Mouse (Mus musculus) adipocyte (in vitro differentiated cells): ENCODE measurements at regions not wholly inside any gene's neighbourhood (a gene's known extent, or its start where the extent isn't known, plus 50 kb on each side); places are given as distances from the start of the nearest gene placed in this dataset.

Experiments
- DNase-seq: peaks from one replicate; pipeline ENCODE4 v3.0.0-alpha.2; 2016; ENCODE audit warnings: low spot score

GRCm38 (mm10) chr2:52804106-52804825 is 53.4 kb upstream of the Fmnl2 start:
- peak; percentile 74 for DNase-seq

DNA sequence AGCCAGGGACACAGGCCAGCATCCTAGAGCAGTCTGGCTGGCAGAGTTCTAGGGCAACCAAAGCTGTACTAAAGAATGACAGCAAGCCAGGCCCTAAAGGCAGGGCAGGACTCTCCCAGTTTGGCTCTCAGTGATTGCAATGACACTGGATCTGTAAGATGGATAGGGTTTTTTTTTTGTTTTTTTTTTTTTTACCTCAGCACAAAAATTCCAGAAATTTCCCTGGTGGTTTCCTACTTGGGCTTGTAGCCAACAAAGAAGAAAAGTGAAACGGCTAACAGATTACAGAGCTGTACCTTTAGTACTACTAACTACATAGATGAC is 52.9 kb upstream of the Fmnl2 start:
- DNase-seq = no peak

DNA sequence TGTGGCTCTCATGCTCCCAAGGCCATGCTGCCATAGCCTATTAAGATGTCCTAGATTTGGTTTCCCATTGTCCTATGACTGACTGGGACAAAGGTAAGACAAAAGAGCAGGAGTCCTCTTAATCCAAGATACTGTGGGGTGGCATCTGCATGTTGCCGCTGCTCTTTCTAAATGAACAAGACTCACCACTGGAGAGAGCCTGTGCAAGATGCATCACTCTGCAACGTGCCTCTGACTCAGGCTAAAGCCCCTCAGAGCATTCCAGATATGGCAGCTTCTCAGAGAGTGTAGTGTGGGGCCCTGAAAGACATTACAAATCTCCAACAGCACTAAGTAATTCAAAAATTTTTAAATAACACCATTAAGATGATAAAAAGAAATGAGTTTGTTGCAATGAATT is 49.8 kb upstream of the Fmnl2 start:
- no peak for DNase-seq
